Mouse (Mus musculus) liver, embryonic 14.5 days (tissue): ENCODE results near the gene Rasgef1b. TPM values are rescaled to one million over a fixed set of nuclear protein-coding genes. Genes with fewer than 3 reads are reported as not detected.

Source experiments
- ATAC-seq: fragments of 200-750 bp; cut with Nextera tagmentation; 2 replicates; pipeline ENCODE4 v1.8.0; 2017; ENCODE audit warnings: moderate number of reproducible peaks, mild to moderate bottlenecking, moderate library complexity; ENCODE audit not compliant: insufficient read depth
- DNase-seq, 3 experiments: peaks; one replicate each; pipeline ENCODE4 v3.0.0-alpha.2; 2012 to 2013; ENCODE audit warnings: low read depth in 3 of 3, low spot score in 3 of 3
- H3K27ac ChIP-seq: fragments of 300-500 bp; sonication (generic); 2 replicates; pipeline ENCODE4 v1.5.1; 2014; ENCODE audit warnings: moderate library complexity, mild to moderate bottlenecking, control low read depth, inconsistent platforms
- H3K27me3 ChIP-seq: fragments of 300-500 bp; sonication (generic); 2 replicates; pipeline ENCODE4 v1.6.1; 2014; ENCODE audit warnings: mild to moderate bottlenecking, low read length, moderate library complexity; ENCODE audit not compliant: control insufficient read depth, insufficient read depth
- H3K36me3 ChIP-seq: fragments of 300-500 bp; sonication (generic); replicated peaks from 2 replicates; pipeline ENCODE4 v1.6.1; 2014; ENCODE audit warnings: low read depth; ENCODE audit not compliant: control insufficient read depth, insufficient read depth
- H3K4me1 ChIP-seq, 2 experiments: fragments of 200-500 bp in 1 of 2; fragments of 300-500 bp in 1 of 2; sonication (generic) in 1 of 2; replicated peaks; 2 replicates each; pipeline ENCODE4 v1.6.1; 2012 to 2014; ENCODE audit warnings: antibody characterized with exemption in 1 of 2, inconsistent platforms in 1 of 2, low read length in 1 of 2; ENCODE audit not compliant: control insufficient read depth in 2 of 2, insufficient read depth in 2 of 2
- H3K4me2 ChIP-seq: fragments of 300-500 bp; sonication (generic); 2 replicates; pipeline ENCODE4 v1.6.1; 2014; ENCODE audit warnings: low read depth, mild to moderate bottlenecking, control low read depth, moderate library complexity
- H3K4me3 ChIP-seq, 2 experiments: fragments of 200-500 bp in 1 of 2; fragments of 300-500 bp in 1 of 2; sonication (generic) in 1 of 2; 2 replicates each; pipeline ENCODE4 v1.5.1; 2012 to 2014; ENCODE audit warnings: low read depth in 2 of 2, low read length in 2 of 2, mild to moderate bottlenecking in 2 of 2, control low read depth in 1 of 2, inconsistent platforms in 1 of 2, moderate library complexity in 1 of 2; ENCODE audit not compliant: insufficient read depth in 1 of 2
- H3K9ac ChIP-seq: fragments of 300-500 bp; sonication (generic); replicated peaks from 2 replicates; pipeline ENCODE4 v1.6.1; 2014; ENCODE audit warnings: mild to moderate bottlenecking, control low read depth, moderate library complexity
- H3K9me3 ChIP-seq: fragments of 300-500 bp; sonication (generic); 2 replicates; pipeline ENCODE4 v1.6.1; 2016; ENCODE audit warnings: low read length, mixed read lengths; ENCODE audit not compliant: control insufficient read depth
- CTCF ChIP-seq: IDR thresholded peaks from 2 replicates; pipeline ENCODE4 v1.5.1; 2016; ENCODE audit warnings: antibody characterized with exemption, low read depth, control low read depth
- EP300 ChIP-seq: IDR thresholded peaks from 2 replicates; pipeline ENCODE4 v1.6.1; 2016; ENCODE audit warnings: antibody characterized with exemption, low read depth
- WGBS: fragments of 180-500 bp; shearing (Covaris S2); extraction: QIAGEN DNeasy Blood & Tissue Kit; methylation state at CpG from one replicate; pipeline ENCODE4 v1.1.7; 2014; ENCODE audit not compliant: insufficient replicate concordance; 5-methylcytosine and 5-hydroxymethylcytosine counted together
- polyA plus RNA-seq, 2 experiments: library from polyadenylated mRNA; depleted of rRNA in 1 of 2; stranded (reverse) in 1 of 2; unstranded in 1 of 2; fragments of >200 nt; fragmentation: Nextera tagmentation in 1 of 2; extraction: Ambion mirVana in 1 of 2; gene quantifications; 2 replicates each; pipeline versions ENCODE4 v1.2.1 to v1.2.3; 2012 to 2014

Rasgef1b gene
- polyA plus RNA-seq, 2 experiments, result 2.8 to 4.2 TPM

DNA sequence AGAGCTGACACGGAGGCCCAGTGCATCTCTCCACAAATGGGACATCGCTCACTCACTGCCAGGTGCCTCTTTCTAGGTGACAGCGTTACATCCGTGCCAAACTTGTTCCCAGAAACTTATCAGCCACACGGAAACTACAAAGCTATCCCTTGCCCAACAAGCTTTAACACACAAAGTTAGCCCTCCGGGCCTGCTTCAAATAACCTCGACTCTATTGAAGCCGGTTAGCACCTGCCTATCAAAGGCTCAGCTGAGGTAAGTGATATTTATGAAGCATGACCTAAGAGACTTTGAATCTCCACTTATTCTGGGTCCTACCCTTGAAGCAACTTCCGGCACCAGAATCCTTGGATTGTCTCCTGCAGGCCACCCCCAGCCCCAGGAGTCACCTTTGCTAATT, 489.2 kb downstream of the Rasgef1b start:
- no peaks in the 10 kb centered on the region for H3K4me1 ChIP-seq
- H3K4me2 ChIP-seq, result no peak overlapping the region
- no peaks in the 10 kb centered on the region for H3K9me3 ChIP-seq
- H3K27ac ChIP-seq, result no peak overlapping the region
- DNase-seq (no peak), ATAC-seq (no peak)
- no peak overlapping the region for H3K4me3 ChIP-seq
- TF ChIP-seq EP300 (no peak), CTCF (no peak)
- 68% methylated on average over 9 of the region's 9 CpGs for WGBS
- H3K27me3 ChIP-seq, result no peaks in the 10 kb centered on the region
- H3K9ac ChIP-seq, result no peak overlapping the region
- H3K36me3 ChIP-seq, result no peaks in the 10 kb centered on the region

DNA sequence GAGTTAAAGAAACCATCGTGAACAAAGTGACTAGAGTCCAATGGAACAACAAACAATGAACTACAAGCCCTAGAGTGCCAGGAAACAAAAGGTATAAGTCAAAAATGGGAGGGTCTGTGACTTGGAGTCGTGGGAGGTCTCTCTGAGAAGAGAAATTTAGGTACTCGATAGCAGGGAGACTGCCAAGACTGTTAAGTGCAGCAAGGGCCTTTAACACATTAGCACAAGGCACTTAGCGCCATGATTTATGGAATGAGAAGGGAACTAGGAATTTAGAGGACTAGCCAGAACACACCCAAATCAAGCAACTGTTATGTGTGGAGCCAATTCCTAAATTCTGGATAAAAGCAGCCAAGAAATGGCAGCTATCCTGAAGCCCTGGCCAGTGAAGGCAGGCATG, 490.7 kb downstream of the Rasgef1b start:
- TF ChIP-seq CTCF (no peak), EP300 (no peak)
- Histone ChIP-seq H3K9ac (no peak overlapping the region), H3K27ac (no peak overlapping the region), H3K27me3 (no peaks in the 10 kb centered on the region), H3K4me2 (no peak overlapping the region), H3K4me1 (no peaks in the 10 kb centered on the region), H3K36me3 (no peaks in the 10 kb centered on the region), H3K9me3 (no peaks in the 10 kb centered on the region), H3K4me3 (no peak overlapping the region)
- WGBS, result 64% methylated on average over 4 of the region's 4 CpGs
- DNase-seq, result no peak
- no peak for ATAC-seq

DNA sequence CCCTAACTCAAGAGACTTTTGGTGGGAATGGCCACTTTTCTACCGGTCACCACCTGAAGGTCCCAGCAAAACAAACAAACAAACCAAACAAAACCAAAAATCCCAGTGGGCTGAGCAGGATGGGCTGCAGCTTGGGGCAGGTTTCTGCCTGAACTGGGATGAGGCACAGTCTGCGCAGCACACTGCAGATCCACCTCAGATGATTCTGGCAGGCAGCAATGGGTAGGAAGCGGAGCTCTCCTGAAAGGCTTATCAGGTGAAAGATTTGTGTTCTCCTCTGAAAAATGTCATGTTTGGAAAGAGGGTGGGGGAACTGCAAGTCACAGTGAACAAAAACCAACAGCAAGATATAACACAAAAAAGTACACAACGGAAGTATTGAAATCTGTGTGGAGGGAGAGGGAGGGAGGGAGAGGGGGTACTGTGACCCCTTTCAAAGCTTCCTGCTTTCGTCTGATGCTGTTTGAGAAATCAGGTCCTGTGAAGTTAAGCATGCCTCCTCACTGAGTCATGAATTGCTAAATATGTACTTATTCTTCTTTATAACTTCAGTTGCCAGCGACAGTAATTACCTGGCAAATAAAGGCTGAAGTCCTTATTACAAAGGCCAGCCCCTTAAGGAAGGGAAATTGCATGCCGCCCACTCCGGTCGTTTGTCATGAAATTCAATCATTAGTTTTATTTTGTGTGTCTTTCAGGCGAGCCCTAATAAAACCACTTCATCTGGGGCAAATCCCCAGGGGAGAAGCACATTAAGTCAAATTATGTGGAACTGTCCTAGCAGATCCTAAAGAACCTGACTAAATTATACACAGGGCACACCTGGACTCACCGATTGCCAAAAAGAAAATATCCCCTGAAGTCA, 491.7 kb downstream of the Rasgef1b start:
- no peaks in the 10 kb centered on the region for H3K9me3 ChIP-seq
- H3K9ac ChIP-seq, result no peak overlapping the region
- H3K36me3 ChIP-seq, result no peaks in the 10 kb centered on the region
- no peak overlapping the region for H3K27ac ChIP-seq
- TF ChIP-seq EP300, result no peak
- no peak overlapping the region for H3K4me3 ChIP-seq
- H3K4me1 ChIP-seq, result no peaks in the 10 kb centered on the region
- H3K4me2 ChIP-seq, result no peak overlapping the region
- WGBS, result 68% methylated on average over 11 of the region's 11 CpGs
- ATAC-seq, result no peak
- H3K27me3 ChIP-seq, result no peaks in the 10 kb centered on the region
- DNase-seq, result no peak

DNA sequence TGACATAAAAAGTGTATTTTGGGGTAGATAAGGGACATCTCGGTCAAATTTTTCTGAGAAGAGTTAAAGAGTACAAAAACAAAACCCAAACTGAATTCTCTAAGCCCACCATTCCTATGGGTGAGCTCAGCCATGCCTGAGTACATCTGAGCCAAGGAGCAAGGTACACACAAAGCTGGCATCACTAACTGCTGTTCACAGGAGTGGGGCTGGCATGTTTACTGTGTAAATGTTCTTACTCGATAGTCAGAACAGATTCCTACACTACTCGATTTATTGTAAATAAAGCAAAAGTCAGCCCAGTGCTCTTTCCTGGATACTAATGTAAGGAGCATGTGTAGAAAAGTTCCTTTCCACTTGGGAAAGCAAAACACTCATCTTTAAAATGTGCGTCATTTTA, 492.4 kb downstream of the Rasgef1b start:
- TF ChIP-seq EP300 (no peak), CTCF (no peak)
- H3K27me3 ChIP-seq, result no peaks in the 10 kb centered on the region
- 62% methylated on average over 4 of the region's 4 CpGs for WGBS
- ATAC-seq (no peak), DNase-seq (no peak)
- no peaks in the 10 kb centered on the region for H3K9me3 ChIP-seq
- no peak overlapping the region for H3K27ac ChIP-seq
- H3K36me3 ChIP-seq, result no peaks in the 10 kb centered on the region
- H3K9ac ChIP-seq, result no peak overlapping the region
- H3K4me2 ChIP-seq, result no peak overlapping the region
- H3K4me1 ChIP-seq, result no peaks in the 10 kb centered on the region
- no peak overlapping the region for H3K4me3 ChIP-seq

DNA sequence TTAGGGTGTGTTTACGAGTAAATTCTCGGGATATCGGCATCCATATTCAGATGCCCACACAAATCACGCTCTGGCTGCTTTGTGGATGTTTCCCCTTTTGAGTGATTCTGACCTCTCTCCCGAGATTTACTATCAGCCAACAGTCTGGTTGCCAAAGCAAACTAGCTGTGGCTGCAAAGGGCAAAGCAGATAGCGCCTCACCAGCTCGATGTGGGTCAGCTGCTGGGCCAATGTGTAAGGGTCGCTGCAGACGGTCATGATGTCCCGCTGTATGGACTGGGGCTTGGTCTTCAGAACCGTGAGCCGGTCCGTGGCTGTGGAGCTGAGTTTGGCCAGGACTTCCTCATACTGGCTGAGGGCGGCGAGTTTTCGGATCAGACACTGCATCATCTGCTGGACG, 494.6 kb downstream of the Rasgef1b start:
- Histone ChIP-seq H3K4me1 (no peaks in the 10 kb centered on the region), H3K9ac (no peak overlapping the region), H3K4me3 (no peak overlapping the region), H3K36me3 (no peaks in the 10 kb centered on the region), H3K9me3 (no peaks in the 10 kb centered on the region), H3K4me2 (no peak overlapping the region), H3K27ac (no peak overlapping the region), H3K27me3 (no peaks in the 10 kb centered on the region)
- no peak for DNase-seq
- WGBS, result 78% methylated on average over 17 of the region's 17 CpGs
- no peak for ATAC-seq
- TF ChIP-seq CTCF (no peak), EP300 (no peak)
